Mouse (Mus musculus) lung, adult 2 months (tissue): ENCODE measurements around the gene Kifc5b.

ENCODE experiments used
- CTCF ChIP-seq: fragments of 200-500 bp; IDR thresholded peaks from 2 replicates; pipeline ENCODE4 v1.5.1; 2011; ENCODE audit warnings: mild to moderate bottlenecking, low read length, control low read depth; ENCODE audit not compliant: insufficient read depth
- POLR2A ChIP-seq: fragments of 200-500 bp; IDR thresholded peaks from 2 replicates; pipeline ENCODE4 v1.6.1; 2011; ENCODE audit warnings: low read depth, mild to moderate bottlenecking, control low read depth, low read length, borderline replicate concordance; ENCODE audit errors: extremely low read depth

DNA sequence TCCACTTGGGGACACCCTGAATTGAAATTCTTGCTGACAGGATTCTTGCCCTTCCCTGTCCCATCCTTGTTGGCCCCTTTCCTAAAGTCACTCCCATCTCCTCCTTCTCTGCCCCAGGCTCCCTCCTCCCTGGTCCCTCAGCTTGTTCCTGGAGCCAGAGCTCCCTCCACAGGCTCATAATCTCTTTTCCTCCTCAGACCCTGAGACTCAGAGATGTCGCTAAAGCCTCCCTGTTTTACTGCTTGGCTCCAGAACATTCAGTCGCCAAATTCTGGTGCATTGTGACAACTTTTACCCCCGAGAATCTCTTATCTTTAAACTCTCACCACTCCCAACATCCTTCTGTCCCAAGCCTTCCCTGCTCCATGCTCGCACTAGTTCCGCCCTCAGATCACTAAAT is 12.6 kb upstream of the Kifc5b start:
- no peak for TF ChIP-seq CTCF
- TF ChIP-seq POLR2A, result no peak
